Mouse (Mus musculus) ES-Bruce4 (cell line): ENCODE results near the gene Rccd1.

Experiments used
- CTCF ChIP-seq: IDR thresholded peaks from one replicate; pipeline ENCODE4 v1.8.1; 2011; ENCODE audit warnings: low read depth, low read length
- EP300 ChIP-seq: IDR thresholded peaks from 2 replicates; pipeline ENCODE4 v1.6.1; 2011; ENCODE audit warnings: low read depth, low read length; ENCODE audit not compliant: insufficient read depth
- POLR2A ChIP-seq: IDR thresholded peaks from one replicate; pipeline ENCODE4 v1.8.1; 2011; ENCODE audit warnings: low read length; ENCODE audit not compliant: insufficient read depth

- TF ChIP-seq CTCF = no peak
- TF ChIP-seq EP300 = no peak
- no peak for TF ChIP-seq POLR2A
Measured at GRCm38 (mm10) chr7:80323336-80323735, 918 bp downstream of the Rccd1 start.
